Mouse (Mus musculus) forebrain, embryonic 15.5 days (tissue): ENCODE data around the gene Fam196b. TPM values are rescaled to one million over a fixed set of nuclear protein-coding genes. Genes with fewer than 3 reads are reported as not detected.

Experiments used
- polyA plus RNA-seq: library from polyadenylated mRNA; unstranded; fragments of >200 nt; fragmentation: Nextera tagmentation; extraction: Ambion mirVana; gene quantifications from 2 replicates; pipeline ENCODE4 v1.2.1, GENCODE M21; 2015

Gene Fam196b
- polyA plus RNA-seq, 1 experiment from 2014 or later: 1.9 TPM

Other genes starting within 250 kb of the Fam196b start
- not detected in 2 replicates for gene 4930469K13Rik, start 216.3 kb upstream of the Fam196b start, polyA plus RNA-seq
- not detected in 2 replicates for gene Foxi1, start 106.7 kb upstream of the Fam196b start, polyA plus RNA-seq